Mouse (Mus musculus): ENCODE results near the gene Lca5. TPM values are rescaled to one million over a fixed set of nuclear protein-coding genes. Genes with fewer than 3 reads are reported as not detected.

Gene Lca5
- polyA plus RNA-seq, 1 experiment from 2014 or later = 10.9 TPM

GRCm38 (mm10) chr9:83381317-83381716 is 59.6 kb downstream of the Lca5 start:
- Histone ChIP-seq H3K4me2 (ENCODE audit: low read depth, low read length) (no peak overlapping the region), H3K4me1 (ENCODE audit: control insufficient read depth, insufficient read depth, low read length) (no peaks in the 10 kb centered on the region), H3K36me3 (ENCODE audit: control insufficient read depth, insufficient read depth, low read length) (no peaks in the 10 kb centered on the region), H3K9me3 (replicated peaks; ENCODE audit: control insufficient read depth, low read length) (no peaks in the 10 kb centered on the region), H3K4me3 (replicated peaks; ENCODE audit: low read length) (no peak overlapping the region), H3K27me3 (ENCODE audit: control insufficient read depth, insufficient read depth, low read length) (no peaks in the 10 kb centered on the region), H3K9ac (ENCODE audit: low read length) (no peak overlapping the region), H3K27ac (ENCODE audit: low read length) (no peak overlapping the region)
- no peak for ATAC-seq (ENCODE audit: insufficient read depth, low FRiP score)

GRCm38 (mm10) chr9:83379661-83380060 is 61.3 kb downstream of the Lca5 start:
- 78% methylated on average over 10 of the region's 10 CpGs for WGBS
- no peaks in the 10 kb centered on the region for H3K4me1 ChIP-seq (ENCODE audit: control insufficient read depth, insufficient read depth, low read length)

GRCm38 (mm10) chr9:83377132-83377531 is 63.8 kb downstream of the Lca5 start:
- H3K27ac ChIP-seq (ENCODE audit: low read length) = no peak overlapping the region
- no peak overlapping the region for H3K4me2 ChIP-seq (ENCODE audit: low read depth, low read length)
- 72% methylated on average over 2 of the region's 2 CpGs for WGBS

More at GRCm38 (mm10) chr9:83379661-83380060, 61.3 kb downstream of the Lca5 start:
- Histone ChIP-seq H3K27me3 (ENCODE audit: control insufficient read depth, insufficient read depth, low read length) (no peaks in the 10 kb centered on the region), H3K4me3 (replicated peaks; ENCODE audit: low read length) (no peak overlapping the region), H3K4me2 (ENCODE audit: low read depth, low read length) (no peak overlapping the region), H3K36me3 (ENCODE audit: control insufficient read depth, insufficient read depth, low read length) (no peaks in the 10 kb centered on the region), H3K9me3 (replicated peaks; ENCODE audit: control insufficient read depth, low read length) (no peaks in the 10 kb centered on the region), H3K27ac (ENCODE audit: low read length) (no peak overlapping the region), H3K9ac (ENCODE audit: low read length) (no peak overlapping the region)
- ATAC-seq (ENCODE audit: insufficient read depth, low FRiP score) = no peak

GRCm38 (mm10) chr9:83375522-83376176 is 65.3 kb downstream of the Lca5 start:
- Histone ChIP-seq H3K27me3 (ENCODE audit: control insufficient read depth, insufficient read depth, low read length) (no peaks in the 10 kb centered on the region), H3K36me3 (ENCODE audit: control insufficient read depth, insufficient read depth, low read length) (no peaks in the 10 kb centered on the region), H3K4me3 (replicated peaks; ENCODE audit: low read length) (no peak overlapping the region), H3K4me1 (ENCODE audit: control insufficient read depth, insufficient read depth, low read length) (no peaks in the 10 kb centered on the region), H3K9me3 (replicated peaks; ENCODE audit: control insufficient read depth, low read length) (no peaks in the 10 kb centered on the region), H3K4me2 (ENCODE audit: low read depth, low read length) (no peak overlapping the region), H3K9ac (ENCODE audit: low read length) (no peak overlapping the region), H3K27ac (ENCODE audit: low read length) (no peak overlapping the region)
- 65% methylated on average over 4 of the region's 4 CpGs for WGBS
- ATAC-seq (ENCODE audit: insufficient read depth, low FRiP score) = no peak

More at GRCm38 (mm10) chr9:83377132-83377531, 63.8 kb downstream of the Lca5 start:
- no peaks in the 10 kb centered on the region for H3K4me1 ChIP-seq (ENCODE audit: control insufficient read depth, insufficient read depth, low read length)
- no peaks in the 10 kb centered on the region for H3K9me3 ChIP-seq (replicated peaks; ENCODE audit: control insufficient read depth, low read length)
- H3K4me3 ChIP-seq (replicated peaks; ENCODE audit: low read length) = no peak overlapping the region
- no peaks in the 10 kb centered on the region for H3K27me3 ChIP-seq (ENCODE audit: control insufficient read depth, insufficient read depth, low read length)
- no peak overlapping the region for H3K9ac ChIP-seq (ENCODE audit: low read length)
- H3K36me3 ChIP-seq (ENCODE audit: control insufficient read depth, insufficient read depth, low read length) = no peaks in the 10 kb centered on the region
- no peak for ATAC-seq (ENCODE audit: insufficient read depth, low FRiP score)

- H3K9me3 ChIP-seq (replicated peaks; ENCODE audit: control insufficient read depth, low read length) = no peaks in the 10 kb centered on the region
- H3K27ac ChIP-seq (ENCODE audit: low read length) = no peak overlapping the region
- no peaks in the 10 kb centered on the region for H3K4me1 ChIP-seq (ENCODE audit: control insufficient read depth, insufficient read depth, low read length)
- whole genome bisulfite sequencing = 12% methylated on average over 1 of the region's 1 CpGs
- ATAC-seq (ENCODE audit: insufficient read depth, low FRiP score) = no peak
- no peaks in the 10 kb centered on the region for H3K27me3 ChIP-seq (ENCODE audit: control insufficient read depth, insufficient read depth, low read length)
- no peak overlapping the region for H3K4me2 ChIP-seq (ENCODE audit: low read depth, low read length)
- no peak overlapping the region for H3K4me3 ChIP-seq (replicated peaks; ENCODE audit: low read length)
- no peak overlapping the region for H3K9ac ChIP-seq (ENCODE audit: low read length)
- H3K36me3 ChIP-seq (ENCODE audit: control insufficient read depth, insufficient read depth, low read length) = no peaks in the 10 kb centered on the region
Observed at GRCm38 (mm10) chr9:83370907-83371306, 70.0 kb downstream of the Lca5 start.

- WGBS = 89% methylated on average over 1 of the region's 1 CpGs
Observed at GRCm38 (mm10) chr9:83368234-83368633, 72.7 kb downstream of the Lca5 start.

GRCm38 (mm10) chr9:83355802-83356201 is 85.1 kb downstream of the Lca5 start:
- Histone ChIP-seq H3K9ac (ENCODE audit: low read length) (no peak overlapping the region), H3K36me3 (ENCODE audit: control insufficient read depth, insufficient read depth, low read length) (no peaks in the 10 kb centered on the region), H3K27me3 (ENCODE audit: control insufficient read depth, insufficient read depth, low read length) (no peaks in the 10 kb centered on the region), H3K27ac (ENCODE audit: low read length) (no peak overlapping the region), H3K4me1 (ENCODE audit: control insufficient read depth, insufficient read depth, low read length) (peaks cover 11% of the 10 kb centered on the region), H3K4me2 (ENCODE audit: low read depth, low read length) (no peak overlapping the region), H3K9me3 (replicated peaks; ENCODE audit: control insufficient read depth, low read length) (no peaks in the 10 kb centered on the region), H3K4me3 (replicated peaks; ENCODE audit: low read length) (no peak overlapping the region)
- 47% methylated on average over 4 of the region's 4 CpGs for WGBS
- ATAC-seq (ENCODE audit: insufficient read depth, low FRiP score) = no peak

More at GRCm38 (mm10) chr9:83368234-83368633, 72.7 kb downstream of the Lca5 start:
- no peaks in the 10 kb centered on the region for H3K27me3 ChIP-seq (ENCODE audit: control insufficient read depth, insufficient read depth, low read length)
- H3K4me2 ChIP-seq (ENCODE audit: low read depth, low read length) = no peak overlapping the region
- H3K27ac ChIP-seq (ENCODE audit: low read length) = no peak overlapping the region
- H3K4me1 ChIP-seq (ENCODE audit: control insufficient read depth, insufficient read depth, low read length) = no peaks in the 10 kb centered on the region
- no peaks in the 10 kb centered on the region for H3K36me3 ChIP-seq (ENCODE audit: control insufficient read depth, insufficient read depth, low read length)
- H3K4me3 ChIP-seq (replicated peaks; ENCODE audit: low read length) = no peak overlapping the region
- H3K9ac ChIP-seq (ENCODE audit: low read length) = no peak overlapping the region
- no peaks in the 10 kb centered on the region for H3K9me3 ChIP-seq (replicated peaks; ENCODE audit: control insufficient read depth, low read length)
- no peak for ATAC-seq (ENCODE audit: insufficient read depth, low FRiP score)

GRCm38 (mm10) chr9:83353316-83353715 is 87.6 kb downstream of the Lca5 start:
- H3K4me1 ChIP-seq (ENCODE audit: control insufficient read depth, insufficient read depth, low read length) = peaks cover 21% of the 10 kb centered on the region
- H3K4me2 ChIP-seq (ENCODE audit: low read depth, low read length) = no peak overlapping the region
- no peak overlapping the region for H3K4me3 ChIP-seq (replicated peaks; ENCODE audit: low read length)
- WGBS = 65% methylated on average over 7 of the region's 7 CpGs
- no peak for ATAC-seq (ENCODE audit: insufficient read depth, low FRiP score)
- no peaks in the 10 kb centered on the region for H3K9me3 ChIP-seq (replicated peaks; ENCODE audit: control insufficient read depth, low read length)
- no peak overlapping the region for H3K9ac ChIP-seq (ENCODE audit: low read length)
- H3K27me3 ChIP-seq (ENCODE audit: control insufficient read depth, insufficient read depth, low read length) = no peaks in the 10 kb centered on the region
- H3K36me3 ChIP-seq (ENCODE audit: control insufficient read depth, insufficient read depth, low read length) = no peaks in the 10 kb centered on the region
- H3K27ac ChIP-seq (ENCODE audit: low read length) = no peak overlapping the region

GRCm38 (mm10) chr9:83351171-83351570 is 89.8 kb downstream of the Lca5 start:
- ATAC-seq (ENCODE audit: insufficient read depth, low FRiP score) = no peak
- peaks cover 21% of the 10 kb centered on the region for H3K4me1 ChIP-seq (ENCODE audit: control insufficient read depth, insufficient read depth, low read length)
- 45% methylated on average over 5 of the region's 5 CpGs for WGBS
- H3K27ac ChIP-seq (ENCODE audit: low read length) = peak overlapping the region; percentile 83
- H3K4me3 ChIP-seq (replicated peaks; ENCODE audit: low read length) = no peak overlapping the region
- H3K36me3 ChIP-seq (ENCODE audit: control insufficient read depth, insufficient read depth, low read length) = no peaks in the 10 kb centered on the region
- H3K4me2 ChIP-seq (ENCODE audit: low read depth, low read length) = no peak overlapping the region
- H3K9ac ChIP-seq (ENCODE audit: low read length) = no peak overlapping the region
- H3K27me3 ChIP-seq (ENCODE audit: control insufficient read depth, insufficient read depth, low read length) = no peaks in the 10 kb centered on the region
- H3K9me3 ChIP-seq (replicated peaks; ENCODE audit: control insufficient read depth, low read length) = no peaks in the 10 kb centered on the region

Data from stomach, embryonic 16.5 days (tissue).